Mouse (Mus musculus): ENCODE results near the gene Adam17. TPM values are rescaled to one million over a fixed set of nuclear protein-coding genes. Genes with fewer than 3 reads are reported as not detected.

Adam17 gene
- polyA plus RNA-seq, 1 experiment from 2014 or later = 42.2 TPM

- Histone ChIP-seq H3K4me3 (no peak overlapping the region), H3K27ac (no peak overlapping the region), H3K36me3 (peaks cover 74% of the 10 kb centered on the region), H3K9me3 (no peaks in the 10 kb centered on the region), H3K9ac (no peak overlapping the region), H3K27me3 (no peaks in the 10 kb centered on the region), H3K4me1 (no peaks in the 10 kb centered on the region), H3K4me2 (no peak overlapping the region)
- no peak for ATAC-seq (ENCODE audit: insufficient number of reproducible peaks, insufficient read depth, low FRiP score, low TSS enrichment, low read depth)
- 88% methylated on average over 7 of the region's 7 CpGs for WGBS
Measured at GRCm38 (mm10) chr12:21274446-21274845, 99.0 kb downstream of the Adam17 start.

Other genes starting within 250 kb of the Adam17 start
- 108 and 111 TPM in 2 replicates for gene Cpsf3, start 88.2 kb downstream of the Adam17 start, polyA plus RNA-seq (2015; fragmentation: Nextera tagmentation; extraction: Ambion mirVana)
- gene Itgb1bp1, start 87.3 kb downstream of the Adam17 start, polyA plus RNA-seq (2015; fragmentation: Nextera tagmentation; extraction: Ambion mirVana) = 50.9 and 53.2 TPM in 2 replicates
- 56.3 and 56.4 TPM in 2 replicates for gene Iah1, start 57.2 kb downstream of the Adam17 start, polyA plus RNA-seq (2015; fragmentation: Nextera tagmentation; extraction: Ambion mirVana)
- gene Ywhaq, start 44.0 kb upstream of the Adam17 start, polyA plus RNA-seq (2015; fragmentation: Nextera tagmentation; extraction: Ambion mirVana) = 722 and 732 TPM in 2 replicates